Mouse (Mus musculus) E14TG2a.4 (cell line): Measurements from ENCODE around the gene Ttc39a.

ENCODE experiments used
- CTCF ChIP-seq: conservative IDR thresholded peaks from 2 replicates; pipeline ENCODE4 v1.5.1; 2014; ENCODE audit warnings: low read length
- NANOG ChIP-seq: IDR thresholded peaks from 2 replicates; pipeline ENCODE4 v1.6.1; 2014; ENCODE audit warnings: borderline replicate concordance, low read length, mixed read lengths

GRCm38 (mm10) chr4:109440381-109440780 is 34.0 kb downstream of the Ttc39a start:
- TF ChIP-seq CTCF (no peak), NANOG (no peak)
